Mouse (Mus musculus) lung, embryonic 15.5 days (tissue): ENCODE results near the gene Atp13a4. TPM values are rescaled to one million over a fixed set of nuclear protein-coding genes. Genes with fewer than 3 reads are reported as not detected.

Source experiments
- ATAC-seq: fragments of 200-750 bp; cut with Nextera tagmentation; 2 replicates; pipeline ENCODE4 v1.8.0; 2017; ENCODE audit warnings: moderate number of reproducible peaks, borderline replicate concordance; ENCODE audit not compliant: low FRiP score, low TSS enrichment; ENCODE audit errors: extremely low read depth
- H3K27ac ChIP-seq: fragments of 300-500 bp; sonication (generic); 2 replicates; pipeline ENCODE4 v1.5.1; 2015; ENCODE audit warnings: moderate library complexity, mild to moderate bottlenecking, inconsistent platforms
- H3K27me3 ChIP-seq: fragments of 300-500 bp; sonication (generic); 2 replicates; pipeline ENCODE4 v1.6.1; 2015; ENCODE audit warnings: inconsistent platforms
- H3K36me3 ChIP-seq: fragments of 300-500 bp; sonication (generic); 2 replicates; pipeline ENCODE4 v1.6.1; 2015; ENCODE audit warnings: inconsistent platforms
- H3K4me1 ChIP-seq: fragments of 300-500 bp; sonication (generic); 2 replicates; pipeline ENCODE4 v1.6.1; 2015; ENCODE audit warnings: inconsistent platforms
- H3K4me2 ChIP-seq: fragments of 300-500 bp; sonication (generic); 2 replicates; pipeline ENCODE4 v1.6.1; 2015; ENCODE audit warnings: inconsistent platforms, mild to moderate bottlenecking, moderate library complexity
- H3K4me3 ChIP-seq: fragments of 300-500 bp; sonication (generic); 2 replicates; pipeline ENCODE4 v1.5.1; 2015; ENCODE audit warnings: mild to moderate bottlenecking, inconsistent platforms
- H3K9ac ChIP-seq: fragments of 300-500 bp; sonication (generic); 2 replicates; pipeline ENCODE4 v1.6.1; 2015; ENCODE audit warnings: inconsistent platforms
- H3K9me3 ChIP-seq: fragments of 300-500 bp; sonication (generic); 2 replicates; pipeline ENCODE4 v1.6.1; 2016; ENCODE audit warnings: inconsistent platforms
- WGBS: fragments of 180-500 bp; shearing (Covaris S2); methylation state at CpG from one replicate; pipeline ENCODE4 v1.1.7; 2015; 5-methylcytosine and 5-hydroxymethylcytosine counted together
- polyA plus RNA-seq: library from polyadenylated mRNA; unstranded; fragments of >200 nt; fragmentation: Nextera tagmentation; extraction: Ambion mirVana; gene quantifications from 2 replicates; pipeline ENCODE4 v1.2.1, GENCODE M21; 2015

Atp13a4 gene
- polyA plus RNA-seq, 1 experiment from 2014 or later: 0.77 TPM

- no peak for ATAC-seq
- no peak overlapping the region for H3K4me3 ChIP-seq
- no peaks in the 10 kb centered on the region for H3K4me1 ChIP-seq
- no peak overlapping the region for H3K9ac ChIP-seq
- H3K4me2 ChIP-seq: no peak overlapping the region
- H3K27ac ChIP-seq: no peak overlapping the region
- no peaks in the 10 kb centered on the region for H3K9me3 ChIP-seq
- no peaks in the 10 kb centered on the region for H3K36me3 ChIP-seq
- H3K27me3 ChIP-seq: no peaks in the 10 kb centered on the region; the same call in 1 of the 2 replicates
- 58% methylated on average over 10 of the region's 10 CpGs for WGBS
Observed at GRCm38 (mm10) chr16:29459331-29459730, 85.3 kb downstream of the Atp13a4 start.

DNA sequence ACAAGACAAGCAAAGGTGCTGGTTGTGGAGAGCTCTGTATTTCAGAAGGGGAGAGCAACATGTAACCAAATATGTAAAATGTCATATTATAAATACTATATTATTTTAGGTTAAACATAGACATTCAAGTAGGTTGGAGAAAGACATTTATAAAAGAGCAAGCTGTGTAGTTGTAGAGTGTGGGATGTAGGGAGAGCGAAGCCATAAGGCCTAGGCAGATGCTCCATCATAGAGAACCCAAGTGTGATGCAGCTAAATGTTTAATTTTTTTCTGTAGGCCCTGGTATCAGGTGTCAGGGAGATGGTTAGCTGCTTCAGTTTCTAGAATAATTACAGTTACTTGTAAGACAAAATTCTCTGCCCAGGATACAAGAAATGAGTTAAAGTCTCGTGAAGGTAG lies 87.8 kb downstream of the Atp13a4 start:
- H3K4me2 ChIP-seq: no peak overlapping the region
- WGBS: 79% methylated on average over 2 of the region's 2 CpGs
- H3K9me3 ChIP-seq: no peaks in the 10 kb centered on the region
- no peak overlapping the region for H3K4me3 ChIP-seq
- no peak overlapping the region for H3K9ac ChIP-seq
- H3K4me1 ChIP-seq: no peaks in the 10 kb centered on the region
- no peaks in the 10 kb centered on the region for H3K36me3 ChIP-seq
- ATAC-seq: no peak
- H3K27me3 ChIP-seq: no peaks in the 10 kb centered on the region; the same call in 1 of the 2 replicates
- no peak overlapping the region for H3K27ac ChIP-seq

GRCm38 (mm10) chr16:29453282-29453681 lies 91.4 kb downstream of the Atp13a4 start:
- WGBS: 46% methylated on average over 6 of the region's 6 CpGs
- ATAC-seq: no peak
- no peaks in the 10 kb centered on the region for H3K4me1 ChIP-seq

GRCm38 (mm10) chr16:29451706-29452105 lies 93.0 kb downstream of the Atp13a4 start:
- Histone ChIP-seq H3K27ac (no peak overlapping the region), H3K9ac (no peak overlapping the region), H3K4me3 (no peak overlapping the region), H3K36me3 (no peaks in the 10 kb centered on the region), H3K4me1 (no peaks in the 10 kb centered on the region), H3K9me3 (no peaks in the 10 kb centered on the region), H3K27me3 (no peaks in the 10 kb centered on the region; the same call in 1 of the 2 replicates), H3K4me2 (no peak overlapping the region)
- WGBS: 32% methylated on average over 3 of the region's 3 CpGs
- peak; percentile 80 for ATAC-seq

More at GRCm38 (mm10) chr16:29453282-29453681, 91.4 kb downstream of the Atp13a4 start:
- Histone ChIP-seq H3K27me3 (no peaks in the 10 kb centered on the region; the same call in 1 of the 2 replicates), H3K27ac (no peak overlapping the region), H3K9me3 (no peaks in the 10 kb centered on the region), H3K4me2 (no peak overlapping the region), H3K4me3 (no peak overlapping the region), H3K9ac (no peak overlapping the region), H3K36me3 (no peaks in the 10 kb centered on the region)

GRCm38 (mm10) chr16:29442126-29442525 lies 102.5 kb downstream of the Atp13a4 start:
- Histone ChIP-seq H3K9me3 (no peaks in the 10 kb centered on the region), H3K27me3 (no peaks in the 10 kb centered on the region), H3K4me3 (no peak overlapping the region), H3K27ac (no peak overlapping the region), H3K9ac (no peak overlapping the region), H3K4me2 (no peak overlapping the region), H3K4me1 (no peaks in the 10 kb centered on the region), H3K36me3 (no peaks in the 10 kb centered on the region)
- no peak for ATAC-seq
- 63% methylated on average over 3 of the region's 3 CpGs for WGBS

- no peak overlapping the region for H3K27ac ChIP-seq
- no peaks in the 10 kb centered on the region for H3K9me3 ChIP-seq
- no peak overlapping the region for H3K4me2 ChIP-seq
- ATAC-seq: no peak
- no peaks in the 10 kb centered on the region for H3K36me3 ChIP-seq
- H3K4me3 ChIP-seq: no peak overlapping the region
- H3K9ac ChIP-seq: no peak overlapping the region
- WGBS: 64% methylated on average over 9 of the region's 10 CpGs
- no peaks in the 10 kb centered on the region for H3K27me3 ChIP-seq
- H3K4me1 ChIP-seq: no peaks in the 10 kb centered on the region
Observed at GRCm38 (mm10) chr16:29441405-29441985, 103.2 kb downstream of the Atp13a4 start.

- 72% methylated on average over 5 of the region's 5 CpGs for WGBS
- no peaks in the 10 kb centered on the region for H3K27me3 ChIP-seq
- H3K36me3 ChIP-seq: no peaks in the 10 kb centered on the region
- no peak for ATAC-seq
- no peak overlapping the region for H3K4me2 ChIP-seq
- H3K4me3 ChIP-seq: no peak overlapping the region
- no peaks in the 10 kb centered on the region for H3K4me1 ChIP-seq
- H3K27ac ChIP-seq: no peak overlapping the region
- H3K9ac ChIP-seq: no peak overlapping the region
- H3K9me3 ChIP-seq: no peaks in the 10 kb centered on the region
Observed at GRCm38 (mm10) chr16:29438045-29438444, 106.6 kb downstream of the Atp13a4 start.

GRCm38 (mm10) chr16:29435746-29436145 lies 108.9 kb downstream of the Atp13a4 start:
- no peak overlapping the region for H3K27ac ChIP-seq
- H3K4me2 ChIP-seq: no peak overlapping the region
- H3K36me3 ChIP-seq: no peaks in the 10 kb centered on the region
- H3K9me3 ChIP-seq: no peaks in the 10 kb centered on the region
- H3K4me1 ChIP-seq: no peaks in the 10 kb centered on the region
- no peak overlapping the region for H3K4me3 ChIP-seq
- no peak overlapping the region for H3K9ac ChIP-seq
- no peaks in the 10 kb centered on the region for H3K27me3 ChIP-seq
- no peak for ATAC-seq
- 50% methylated on average over 6 of the region's 6 CpGs for WGBS

DNA sequence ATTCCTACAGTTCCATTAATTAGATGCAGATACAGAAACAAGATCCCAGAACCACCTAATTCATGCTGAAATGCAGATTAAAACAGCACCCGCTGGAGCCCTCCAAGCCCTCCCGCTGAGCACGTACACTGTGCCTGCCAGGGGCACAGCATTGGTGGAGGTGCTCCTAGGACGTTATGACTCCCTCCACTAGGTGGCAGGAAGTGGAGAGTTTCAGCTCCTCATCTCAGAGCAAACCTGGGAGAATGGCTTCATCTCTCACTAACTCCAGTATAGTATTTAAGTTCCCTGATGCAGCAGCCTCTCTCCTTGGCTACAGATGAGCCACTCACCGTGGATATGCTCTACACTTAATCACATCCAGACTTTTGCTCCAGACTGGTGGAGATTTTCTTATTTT lies 110.0 kb downstream of the Atp13a4 start:
- 13% methylated on average over 5 of the region's 5 CpGs for WGBS
- H3K4me2 ChIP-seq: no peak overlapping the region
- no peak overlapping the region for H3K27ac ChIP-seq
- H3K9me3 ChIP-seq: no peaks in the 10 kb centered on the region
- no peak overlapping the region for H3K4me3 ChIP-seq
- no peaks in the 10 kb centered on the region for H3K36me3 ChIP-seq
- no peak overlapping the region for H3K9ac ChIP-seq
- H3K4me1 ChIP-seq: no peaks in the 10 kb centered on the region
- no peaks in the 10 kb centered on the region for H3K27me3 ChIP-seq
- ATAC-seq: no peak

- no peak overlapping the region for H3K9ac ChIP-seq
- H3K4me3 ChIP-seq: no peak overlapping the region
- H3K4me2 ChIP-seq: no peak overlapping the region
- no peaks in the 10 kb centered on the region for H3K4me1 ChIP-seq
- whole genome bisulfite sequencing: 62% methylated on average over 6 of the region's 6 CpGs
- no peaks in the 10 kb centered on the region for H3K27me3 ChIP-seq
- no peak for ATAC-seq
- H3K27ac ChIP-seq: no peak overlapping the region
- no peaks in the 10 kb centered on the region for H3K9me3 ChIP-seq
- H3K36me3 ChIP-seq: no peaks in the 10 kb centered on the region
Observed at GRCm38 (mm10) chr16:29414822-29415221, 129.8 kb downstream of the Atp13a4 start.

- no peaks in the 10 kb centered on the region for H3K36me3 ChIP-seq
- no peak for ATAC-seq
- no peaks in the 10 kb centered on the region for H3K4me1 ChIP-seq
- no peaks in the 10 kb centered on the region for H3K27me3 ChIP-seq
- H3K27ac ChIP-seq: no peak overlapping the region
- no peaks in the 10 kb centered on the region for H3K9me3 ChIP-seq
- no peak overlapping the region for H3K9ac ChIP-seq
- H3K4me2 ChIP-seq: no peak overlapping the region
- WGBS: 87% methylated on average over 10 of the region's 10 CpGs
- H3K4me3 ChIP-seq: no peak overlapping the region
Observed at GRCm38 (mm10) chr16:29407319-29407718, 137.3 kb downstream of the Atp13a4 start.

DNA sequence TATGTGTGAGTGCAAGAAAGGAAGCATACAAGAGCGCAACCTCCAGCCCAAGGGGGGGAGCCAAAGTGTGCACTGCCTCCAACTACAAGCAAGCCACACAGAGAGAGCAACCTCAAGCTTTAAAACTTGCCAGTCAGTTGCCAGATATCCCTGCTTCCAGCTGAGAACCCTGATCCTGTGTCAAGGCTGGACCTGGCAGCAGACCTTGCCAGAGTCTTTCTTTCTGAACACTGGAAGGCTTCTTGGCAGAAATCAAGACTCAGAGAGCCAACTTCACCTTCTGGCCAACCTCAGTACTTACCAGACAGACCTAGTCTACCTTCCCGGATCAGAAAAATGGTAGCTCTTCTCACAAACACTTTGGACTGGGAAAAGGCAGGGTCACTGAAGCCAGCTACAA lies 145.6 kb downstream of the Atp13a4 start:
- 75% methylated on average over 2 of the region's 2 CpGs for WGBS
- Histone ChIP-seq H3K27ac (no peak overlapping the region), H3K9ac (no peak overlapping the region), H3K4me1 (no peaks in the 10 kb centered on the region), H3K4me3 (no peak overlapping the region), H3K27me3 (no peaks in the 10 kb centered on the region), H3K36me3 (no peaks in the 10 kb centered on the region), H3K9me3 (no peaks in the 10 kb centered on the region), H3K4me2 (no peak overlapping the region)
- no peak for ATAC-seq

DNA sequence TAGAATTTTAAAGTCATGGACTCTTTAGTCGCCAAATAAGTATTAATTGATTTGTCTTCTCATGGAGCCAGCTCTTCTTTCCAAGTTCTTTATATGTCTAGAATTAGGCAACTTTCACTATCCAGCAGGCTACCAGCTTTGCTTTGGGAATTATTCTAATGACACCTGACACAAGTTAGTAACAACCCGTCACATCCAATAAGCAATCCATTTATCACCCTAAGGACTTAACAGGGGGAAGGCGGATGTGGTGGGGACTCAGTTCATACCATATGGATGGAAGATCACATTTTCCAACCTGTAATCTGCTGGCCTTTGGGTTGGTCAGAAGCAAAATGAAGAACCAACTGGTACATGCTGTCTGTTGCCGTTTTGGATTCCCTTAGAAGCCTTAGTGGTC lies 159.9 kb downstream of the Atp13a4 start:
- Histone ChIP-seq H3K9ac (no peak overlapping the region), H3K4me3 (no peak overlapping the region), H3K36me3 (no peaks in the 10 kb centered on the region), H3K27me3 (no peaks in the 10 kb centered on the region), H3K4me1 (no peaks in the 10 kb centered on the region), H3K4me2 (no peak overlapping the region), H3K27ac (no peak overlapping the region), H3K9me3 (no peaks in the 10 kb centered on the region)
- 79% methylated on average over 4 of the region's 4 CpGs for WGBS
- no peak for ATAC-seq
